Mouse (Mus musculus): ENCODE data around the gene Ces1a. TPM values are rescaled to one million over a fixed set of nuclear protein-coding genes. Genes with fewer than 3 reads are reported as not detected.

Ces1a gene
- total RNA-seq, 1 experiment, result 0.27 TPM

- in situ Hi-C loops (cut with MboI; ENCODE audit: low sequenced_read_pairs in 2 of 2, unreplicated experiment in 2 of 2), result no loop called here
- H3K4me1 ChIP-seq (ENCODE audit: control insufficient read depth in 2 of 2, insufficient read depth in 2 of 2, low read length in 2 of 2, poor library complexity in 1 of 2), result no peaks in the 10 kb centered on the region
- H3K9ac ChIP-seq (ENCODE audit: insufficient read depth, low read depth, low read length, poor library complexity, severe bottlenecking), result no peak overlapping the region
- no peak overlapping the region for H3K4me3 ChIP-seq (ENCODE audit: insufficient read depth in 1 of 2, low read depth in 1 of 2, low read length in 2 of 2, poor library complexity in 1 of 2, severe bottlenecking in 1 of 2)
- H3K27ac ChIP-seq (ENCODE audit: insufficient read depth, low read depth, low read length, poor library complexity, severe bottlenecking), result no peak overlapping the region
- TF ChIP-seq MAFK (IDR thresholded peaks at IDR 0.05; ENCODE audit: insufficient read depth, low read depth, low read length) (no peak), ZNF384 (IDR thresholded peaks at IDR 0.05; ENCODE audit: low read depth, low read length) (no peak), ZC3H11A (IDR thresholded peaks at IDR 0.05; ENCODE audit: borderline replicate concordance, low read depth, low read length) (no peak), CHD2 (IDR thresholded peaks at IDR 0.05; ENCODE audit: low read depth, low read length) (no peak), HCFC1 (IDR thresholded peaks at IDR 0.05; ENCODE audit: borderline replicate concordance, insufficient read depth, low read length) (no peak)
- DNase-seq (ENCODE audit: low read depth, low spot score), result no peak
- no peaks in the 10 kb centered on the region for H3K36me3 ChIP-seq (ENCODE audit: control insufficient read depth, insufficient read depth, low read length, poor library complexity, severe bottlenecking)
- no peaks in the 10 kb centered on the region for H3K9me3 ChIP-seq (ENCODE audit: control insufficient read depth, insufficient read depth, low read depth, low read length)
Observed at GRCm38 (mm10) chr8:92972949-92973348, 75.0 kb downstream of the Ces1a start.

Other genes starting within 250 kb of the Ces1a start
- 36.9 and 54.8 TPM in 2 replicates for gene Mmp2, start 220.9 kb downstream of the Ces1a start, total RNA-seq (2012; rRNA removed)
- gene Lpcat2, start 192.9 kb downstream of the Ces1a start, total RNA-seq (2012; rRNA removed), result 1.8 and 2.5 TPM in 2 replicates
- 0.67 and 0.85 TPM in 2 replicates for gene Capns2, start 146.8 kb downstream of the Ces1a start, total RNA-seq (2012; rRNA removed)
- 0.05 and 0.62 TPM in 2 replicates for gene Slc6a2, start 88.1 kb downstream of the Ces1a start, total RNA-seq (2012; rRNA removed)
- 0.18 TPM in 1 of 2 replicates, not detected in the other for gene Ces1b, start 31.8 kb upstream of the Ces1a start, total RNA-seq (2012; rRNA removed)
- gene Ces1c, start 83.1 kb upstream of the Ces1a start, total RNA-seq (2012; rRNA removed), result 0.79 and 0.85 TPM in 2 replicates
- not detected in 2 replicates for gene Ces1d, start 149.6 kb upstream of the Ces1a start, total RNA-seq (2012; rRNA removed)
- gene Ces1e, start 181.4 kb upstream of the Ces1a start, total RNA-seq (2012; rRNA removed), result not detected in 2 replicates
- gene Ces1f, start 231.6 kb upstream of the Ces1a start, total RNA-seq (2012; rRNA removed), result not detected in 2 replicates